Mouse (Mus musculus): ENCODE measurements around the gene Tex26. TPM values are rescaled to one million over a fixed set of nuclear protein-coding genes. Genes with fewer than 3 reads are reported as not detected.

The Tex26 gene
- polyA plus RNA-seq, 1 experiment from 2014 or later = 0.78 TPM

GRCm38 (mm10) chr5:149462071-149462470 lies 22.6 kb downstream of the Tex26 start:
- 90% methylated on average over 3 of the region's 3 CpGs for WGBS
- no peak overlapping the region for H3K9ac ChIP-seq (replicated peaks)
- H3K4me3 ChIP-seq (replicated peaks) = no peak overlapping the region

DNA sequence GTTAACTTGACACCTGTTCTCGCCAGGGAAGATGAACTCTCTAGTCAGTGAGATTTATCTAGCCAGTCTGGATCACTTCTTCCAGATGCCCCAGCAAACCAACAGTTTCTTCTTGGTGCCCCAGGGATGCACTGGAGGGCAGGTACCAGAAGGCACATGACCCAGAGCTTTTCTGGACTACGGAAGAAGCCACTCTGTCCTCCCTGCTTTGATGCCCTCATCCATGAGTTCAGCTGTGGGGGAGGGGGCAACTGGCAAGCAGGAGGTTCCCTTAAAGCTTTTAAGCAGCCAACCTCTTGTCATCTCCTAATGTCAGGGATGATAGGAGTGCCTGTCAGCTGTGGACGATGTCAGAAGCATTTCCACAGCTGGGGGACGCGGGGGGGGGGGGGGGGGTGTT lies 25.8 kb downstream of the Tex26 start:
- ATAC-seq (ENCODE audit: low FRiP score) = no peak
- H3K4me3 ChIP-seq (replicated peaks) = no peak overlapping the region
- 60% methylated on average over 5 of the region's 5 CpGs for WGBS
- H3K9me3 ChIP-seq (replicated peaks) = no peaks in the 10 kb centered on the region
- H3K27me3 ChIP-seq (replicated peaks) = no peaks in the 10 kb centered on the region
- no peak overlapping the region for H3K4me2 ChIP-seq
- no peak overlapping the region for H3K27ac ChIP-seq (replicated peaks)
- no peak overlapping the region for H3K9ac ChIP-seq (replicated peaks)
- no peaks in the 10 kb centered on the region for H3K36me3 ChIP-seq
- peaks cover 5% of the 10 kb centered on the region for H3K4me1 ChIP-seq

More at GRCm38 (mm10) chr5:149462071-149462470, 22.6 kb downstream of the Tex26 start:
- Histone ChIP-seq H3K4me1 (peaks cover 5% of the 10 kb centered on the region), H3K27ac (replicated peaks) (no peak overlapping the region), H3K4me2 (no peak overlapping the region), H3K36me3 (no peaks in the 10 kb centered on the region), H3K27me3 (replicated peaks) (no peaks in the 10 kb centered on the region), H3K9me3 (replicated peaks) (no peaks in the 10 kb centered on the region)
- ATAC-seq (ENCODE audit: low FRiP score) = no peak

GRCm38 (mm10) chr5:149474142-149474541 lies 34.7 kb downstream of the Tex26 start:
- H3K36me3 ChIP-seq = no peaks in the 10 kb centered on the region
- 93% methylated on average over 9 of the region's 9 CpGs for WGBS
- H3K27me3 ChIP-seq (replicated peaks) = no peaks in the 10 kb centered on the region
- no peak for ATAC-seq (ENCODE audit: low FRiP score)
- no peak overlapping the region for H3K9ac ChIP-seq (replicated peaks)
- no peaks in the 10 kb centered on the region for H3K9me3 ChIP-seq (replicated peaks)
- no peaks in the 10 kb centered on the region for H3K4me1 ChIP-seq
- H3K4me3 ChIP-seq (replicated peaks) = no peak overlapping the region
- no peak overlapping the region for H3K4me2 ChIP-seq
- H3K27ac ChIP-seq (replicated peaks) = no peak overlapping the region

DNA sequence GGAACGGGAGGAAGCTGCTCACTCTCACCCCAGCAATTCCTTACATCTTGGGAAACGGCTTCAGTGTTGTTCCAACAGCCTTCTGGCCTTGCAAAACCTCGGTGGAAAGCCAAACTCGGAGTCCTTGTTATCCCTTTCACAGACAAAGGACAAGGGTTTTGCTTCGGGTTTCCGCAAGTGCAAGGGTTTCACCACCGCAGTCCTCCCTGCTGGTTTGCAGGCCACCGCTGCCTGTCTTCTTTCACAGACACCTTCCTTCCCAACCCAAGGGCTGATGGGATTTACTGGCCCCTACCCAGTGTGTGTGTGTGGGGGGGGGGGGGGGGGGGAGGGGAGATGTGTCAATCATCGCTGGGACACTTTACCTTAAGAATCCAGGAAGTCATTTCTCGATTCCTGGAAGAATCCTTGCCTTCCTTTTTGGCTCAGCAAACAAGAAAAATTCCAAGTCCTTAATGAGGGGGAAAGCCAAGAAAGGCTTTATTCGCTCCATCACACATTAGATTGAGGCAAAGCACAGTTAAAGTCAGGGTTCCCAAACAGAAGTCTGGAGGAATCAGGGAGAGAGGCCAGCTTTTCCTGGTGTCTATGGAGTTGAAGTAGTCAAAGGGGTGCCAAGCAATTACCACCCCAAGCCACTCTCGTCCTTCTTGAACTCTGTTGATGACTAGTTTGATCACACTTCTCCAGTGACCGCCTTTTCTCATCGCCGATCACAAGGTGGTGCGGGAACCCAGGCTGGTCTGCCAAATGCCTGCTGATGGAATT lies 35.4 kb downstream of the Tex26 start:
- Histone ChIP-seq H3K4me2 (no peak overlapping the region), H3K4me3 (replicated peaks) (no peak overlapping the region), H3K36me3 (no peaks in the 10 kb centered on the region), H3K27me3 (replicated peaks) (no peaks in the 10 kb centered on the region), H3K9ac (replicated peaks) (no peak overlapping the region), H3K4me1 (no peaks in the 10 kb centered on the region), H3K27ac (replicated peaks) (no peak overlapping the region), H3K9me3 (replicated peaks) (no peaks in the 10 kb centered on the region)
- 90% methylated on average over 16 of the region's 16 CpGs for WGBS
- no peak for ATAC-seq (ENCODE audit: low FRiP score)

DNA sequence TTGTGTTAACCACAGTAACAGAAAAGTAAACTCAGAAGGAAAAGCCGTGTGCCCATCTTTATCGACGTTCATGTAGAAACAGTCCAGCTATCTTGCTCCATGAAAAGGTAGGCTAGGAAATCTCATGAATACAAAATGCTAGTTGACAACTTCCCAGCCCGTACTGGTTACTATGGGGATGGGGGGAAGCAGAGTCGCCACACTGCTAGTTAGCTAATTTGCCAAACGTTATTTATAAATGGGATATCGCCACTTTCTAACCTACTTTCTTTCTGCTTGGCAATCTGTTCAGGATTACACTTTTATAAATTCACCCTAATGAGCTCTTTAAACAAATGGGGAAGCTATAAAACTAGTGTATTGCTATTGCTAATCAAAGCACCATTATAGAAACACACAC lies 42.5 kb downstream of the Tex26 start:
- Histone ChIP-seq H3K9me3 (replicated peaks) (no peaks in the 10 kb centered on the region), H3K4me3 (replicated peaks) (no peak overlapping the region), H3K36me3 (no peaks in the 10 kb centered on the region), H3K4me1 (0 out of 2 replicates have a peak, but pooled peaks cover 6% of the 10 kb centered on the region), H3K27me3 (replicated peaks) (no peaks in the 10 kb centered on the region), H3K9ac (replicated peaks) (no peak overlapping the region), H3K4me2 (no peak overlapping the region), H3K27ac (replicated peaks) (no peak overlapping the region)
- no peak for ATAC-seq (ENCODE audit: low FRiP score)
- WGBS = 69% methylated on average over 7 of the region's 7 CpGs

- Histone ChIP-seq H3K9me3 (replicated peaks) (no peaks in the 10 kb centered on the region), H3K27me3 (replicated peaks) (no peaks in the 10 kb centered on the region), H3K4me2 (no peak overlapping the region), H3K4me1 (peaks cover 16% of the 10 kb centered on the region), H3K9ac (replicated peaks) (no peak overlapping the region), H3K27ac (replicated peaks) (no peak overlapping the region), H3K36me3 (no peaks in the 10 kb centered on the region), H3K4me3 (replicated peaks) (no peak overlapping the region)
- 74% methylated on average over 12 of the region's 12 CpGs for WGBS
- ATAC-seq (ENCODE audit: low FRiP score) = no peak
Observed at GRCm38 (mm10) chr5:149483321-149484052, 44.0 kb downstream of the Tex26 start.

DNA sequence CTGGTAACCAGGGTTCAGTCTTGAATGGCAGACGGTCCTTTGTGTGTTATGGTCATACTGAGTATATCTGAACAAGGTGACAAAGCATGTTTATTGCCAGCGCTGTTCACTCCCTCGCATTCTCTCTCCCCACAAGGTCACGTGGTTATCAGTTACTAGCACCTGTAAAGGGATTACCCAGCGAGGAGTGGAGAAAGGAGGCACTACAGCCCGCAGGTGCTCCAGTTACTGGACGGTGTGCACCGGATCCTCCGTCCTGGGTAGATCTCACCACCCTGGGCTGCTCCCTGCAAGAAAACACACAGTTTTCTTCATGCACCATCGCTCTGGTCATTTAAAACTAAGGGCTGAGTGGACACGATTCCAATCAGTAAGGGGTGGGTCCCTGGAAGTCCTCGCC lies 44.8 kb downstream of the Tex26 start:
- no peak overlapping the region for H3K27ac ChIP-seq (replicated peaks)
- H3K4me2 ChIP-seq = no peak overlapping the region
- WGBS = 83% methylated on average over 12 of the region's 12 CpGs
- H3K36me3 ChIP-seq = no peaks in the 10 kb centered on the region
- ATAC-seq (ENCODE audit: low FRiP score) = no peak
- no peak overlapping the region for H3K9ac ChIP-seq (replicated peaks)
- H3K4me1 ChIP-seq = peaks cover 22% of the 10 kb centered on the region
- H3K9me3 ChIP-seq (replicated peaks) = no peaks in the 10 kb centered on the region
- no peak overlapping the region for H3K4me3 ChIP-seq (replicated peaks)
- H3K27me3 ChIP-seq (replicated peaks) = no peaks in the 10 kb centered on the region

- Histone ChIP-seq H3K4me2 (no peak overlapping the region), H3K27me3 (replicated peaks) (no peaks in the 10 kb centered on the region), H3K9ac (replicated peaks) (no peak overlapping the region), H3K4me3 (replicated peaks) (no peak overlapping the region), H3K27ac (replicated peaks) (no peak overlapping the region), H3K4me1 (peaks cover 34% of the 10 kb centered on the region), H3K36me3 (no peaks in the 10 kb centered on the region), H3K9me3 (replicated peaks) (no peaks in the 10 kb centered on the region)
- no peak for ATAC-seq (ENCODE audit: low FRiP score)
- 88% methylated on average over 6 of the region's 6 CpGs for WGBS
Observed at GRCm38 (mm10) chr5:149485447-149485846, 46.0 kb downstream of the Tex26 start.

- H3K4me1 ChIP-seq = peaks cover 45% of the 10 kb centered on the region
- H3K27me3 ChIP-seq (replicated peaks) = no peaks in the 10 kb centered on the region
- 10% methylated on average over 11 of the region's 11 CpGs for WGBS
- no peaks in the 10 kb centered on the region for H3K9me3 ChIP-seq (replicated peaks)
- H3K4me2 ChIP-seq = peak overlapping the region; percentile 53
- H3K4me3 ChIP-seq (replicated peaks) = no peak overlapping the region
- H3K36me3 ChIP-seq = no peaks in the 10 kb centered on the region
- ATAC-seq (ENCODE audit: low FRiP score) = peak; percentile 79
- H3K27ac ChIP-seq (replicated peaks) = peak overlapping the region; percentile 92
- H3K9ac ChIP-seq (replicated peaks) = no peak overlapping the region
Observed at GRCm38 (mm10) chr5:149488360-149489021, 49.0 kb downstream of the Tex26 start.

- Histone ChIP-seq H3K27me3 (replicated peaks) (no peaks in the 10 kb centered on the region), H3K4me3 (replicated peaks) (peak overlapping the region; percentile 20), H3K4me1 (peaks cover 45% of the 10 kb centered on the region), H3K4me2 (peak overlapping the region; percentile 53), H3K9ac (replicated peaks) (peak overlapping the region; percentile 33; the same call in 1 of the 2 replicates), H3K36me3 (no peaks in the 10 kb centered on the region), H3K27ac (replicated peaks) (peak overlapping the region; percentile 92), H3K9me3 (replicated peaks) (no peaks in the 10 kb centered on the region)
- peak; percentile 88 for ATAC-seq (ENCODE audit: low FRiP score)
- WGBS = 11% methylated on average over 11 of the region's 11 CpGs
Observed at GRCm38 (mm10) chr5:149489136-149489535, 49.7 kb downstream of the Tex26 start.

DNA sequence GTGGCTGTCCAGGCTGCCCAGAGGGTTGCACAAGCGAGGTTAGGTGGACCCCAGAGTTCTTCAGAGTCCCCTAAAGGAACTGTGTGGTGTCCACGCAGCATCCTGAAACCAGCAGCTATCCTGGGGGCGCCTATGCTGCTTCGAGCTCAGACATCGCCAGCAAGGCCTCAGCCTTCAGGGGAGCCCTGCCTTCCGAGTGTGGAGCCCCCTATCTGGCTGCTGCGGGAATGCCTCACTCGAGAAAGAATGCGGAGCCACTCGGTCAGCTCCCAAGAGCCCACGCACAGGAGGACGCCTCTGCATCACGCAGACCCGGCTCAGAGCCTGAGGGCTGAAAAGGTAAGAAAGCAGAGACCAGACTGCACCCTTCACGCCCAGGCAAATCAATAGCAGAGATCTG lies 50.8 kb downstream of the Tex26 start:
- 52% methylated on average over 15 of the region's 15 CpGs for WGBS
- Histone ChIP-seq H3K4me3 (replicated peaks) (no peak overlapping the region), H3K9me3 (replicated peaks) (no peaks in the 10 kb centered on the region), H3K36me3 (no peaks in the 10 kb centered on the region), H3K4me2 (no peak overlapping the region), H3K27ac (replicated peaks) (peak overlapping the region; percentile 92), H3K27me3 (replicated peaks) (no peaks in the 10 kb centered on the region), H3K4me1 (peaks cover 43% of the 10 kb centered on the region), H3K9ac (replicated peaks) (no peak overlapping the region)
- no peak for ATAC-seq (ENCODE audit: low FRiP score)

Measured in neural tube, embryonic 15.5 days (tissue).